Mouse (Mus musculus): ENCODE results near the gene Tmem33. TPM values are rescaled to one million over a fixed set of nuclear protein-coding genes. Genes with fewer than 3 reads are reported as not detected.

Tmem33 gene
- total RNA-seq, 1 experiment = 118 TPM

- H3K9ac ChIP-seq (ENCODE audit: insufficient read depth, low read depth, low read length, poor library complexity, severe bottlenecking) = no peak overlapping the region
- no peak overlapping the region for H3K4me3 ChIP-seq (ENCODE audit: insufficient read depth in 1 of 2, low read depth in 1 of 2, low read length in 2 of 2, poor library complexity in 1 of 2, severe bottlenecking in 1 of 2)
- TF ChIP-seq MAFK (IDR thresholded peaks at IDR 0.05; ENCODE audit: insufficient read depth, low read depth, low read length) = no peak
- no peak for TF ChIP-seq ZC3H11A (IDR thresholded peaks at IDR 0.05; ENCODE audit: borderline replicate concordance, low read depth, low read length)
- TF ChIP-seq HCFC1 (IDR thresholded peaks at IDR 0.05; ENCODE audit: borderline replicate concordance, insufficient read depth, low read length) = no peak
- no peak for TF ChIP-seq ZNF384 (IDR thresholded peaks at IDR 0.05; ENCODE audit: low read depth, low read length)
- TF ChIP-seq CHD2 (IDR thresholded peaks at IDR 0.05; ENCODE audit: low read depth, low read length) = no peak
- H3K4me1 ChIP-seq (ENCODE audit: control insufficient read depth in 2 of 2, insufficient read depth in 2 of 2, low read length in 2 of 2, poor library complexity in 1 of 2) = peaks cover 0 to 2% of the 10 kb centered on the region in 2 experiments; a peak in 1 of 4 replicates
- H3K9me3 ChIP-seq (ENCODE audit: control insufficient read depth, insufficient read depth, low read depth, low read length) = no peaks in the 10 kb centered on the region
- H3K27ac ChIP-seq (ENCODE audit: insufficient read depth, low read depth, low read length, poor library complexity, severe bottlenecking) = no peak overlapping the region
- no peak for DNase-seq (ENCODE audit: low read depth, low spot score)
- H3K36me3 ChIP-seq (ENCODE audit: control insufficient read depth, insufficient read depth, low read length, poor library complexity, severe bottlenecking) = peaks cover 3% of the 10 kb centered on the region; the same call in 1 of the 2 replicates
- in situ Hi-C loops (cut with MboI; ENCODE audit: low sequenced_read_pairs in 2 of 2, unreplicated experiment in 2 of 2) = no loop called here
These were observed 36.9 kb downstream of the Tmem33 start for GRCm38 (mm10) chr5:67297026-67297813.

GRCm38 (mm10) chr5:67299847-67300412 is 39.6 kb downstream of the Tmem33 start:
- H3K4me3 ChIP-seq (ENCODE audit: insufficient read depth in 1 of 2, low read depth in 1 of 2, low read length in 2 of 2, poor library complexity in 1 of 2, severe bottlenecking in 1 of 2) = no peak overlapping the region
- H3K27ac ChIP-seq (ENCODE audit: insufficient read depth, low read depth, low read length, poor library complexity, severe bottlenecking) = no peak overlapping the region
- no peak for TF ChIP-seq ZNF384 (IDR thresholded peaks at IDR 0.05; ENCODE audit: low read depth, low read length)
- TF ChIP-seq CHD2 (IDR thresholded peaks at IDR 0.05; ENCODE audit: low read depth, low read length) = no peak
- no peak for TF ChIP-seq HCFC1 (IDR thresholded peaks at IDR 0.05; ENCODE audit: borderline replicate concordance, insufficient read depth, low read length)
- no peak for TF ChIP-seq MAFK (IDR thresholded peaks at IDR 0.05; ENCODE audit: insufficient read depth, low read depth, low read length)
- no peak for TF ChIP-seq ZC3H11A (IDR thresholded peaks at IDR 0.05; ENCODE audit: borderline replicate concordance, low read depth, low read length)
- H3K4me1 ChIP-seq (ENCODE audit: control insufficient read depth in 2 of 2, insufficient read depth in 2 of 2, low read length in 2 of 2, poor library complexity in 1 of 2) = peaks cover 0 to 2% of the 10 kb centered on the region in 2 experiments; a peak in 1 of 4 replicates
- peaks cover 3% of the 10 kb centered on the region; the same call in 1 of the 2 replicates for H3K36me3 ChIP-seq (ENCODE audit: control insufficient read depth, insufficient read depth, low read length, poor library complexity, severe bottlenecking)
- DNase-seq (ENCODE audit: low read depth, low spot score) = no peak
- in situ Hi-C loops (cut with MboI; ENCODE audit: low sequenced_read_pairs in 2 of 2, unreplicated experiment in 2 of 2) = no loop called here
- no peak overlapping the region for H3K9ac ChIP-seq (ENCODE audit: insufficient read depth, low read depth, low read length, poor library complexity, severe bottlenecking)
- H3K9me3 ChIP-seq (ENCODE audit: control insufficient read depth, insufficient read depth, low read depth, low read length) = no peaks in the 10 kb centered on the region

GRCm38 (mm10) chr5:67300926-67301597 is 40.7 kb downstream of the Tmem33 start:
- H3K9ac ChIP-seq (ENCODE audit: insufficient read depth, low read depth, low read length, poor library complexity, severe bottlenecking) = no peak overlapping the region
- H3K36me3 ChIP-seq (ENCODE audit: control insufficient read depth, insufficient read depth, low read length, poor library complexity, severe bottlenecking) = peaks cover 3% of the 10 kb centered on the region; the same call in 1 of the 2 replicates
- no peaks in the 10 kb centered on the region for H3K9me3 ChIP-seq (ENCODE audit: control insufficient read depth, insufficient read depth, low read depth, low read length)
- in situ Hi-C loops (cut with MboI; ENCODE audit: low sequenced_read_pairs in 2 of 2, unreplicated experiment in 2 of 2) = no loop called here
- TF ChIP-seq ZC3H11A (IDR thresholded peaks at IDR 0.05; ENCODE audit: borderline replicate concordance, low read depth, low read length) (no peak), HCFC1 (IDR thresholded peaks at IDR 0.05; ENCODE audit: borderline replicate concordance, insufficient read depth, low read length) (no peak), ZNF384 (IDR thresholded peaks at IDR 0.05; ENCODE audit: low read depth, low read length) (no peak), MAFK (IDR thresholded peaks at IDR 0.05; ENCODE audit: insufficient read depth, low read depth, low read length) (no peak), CHD2 (IDR thresholded peaks at IDR 0.05; ENCODE audit: low read depth, low read length) (no peak)
- no peak for DNase-seq (ENCODE audit: low read depth, low spot score)
- peaks cover 0 to 2% of the 10 kb centered on the region in 2 experiments; a peak in 1 of 4 replicates for H3K4me1 ChIP-seq (ENCODE audit: control insufficient read depth in 2 of 2, insufficient read depth in 2 of 2, low read length in 2 of 2, poor library complexity in 1 of 2)
- no peak overlapping the region for H3K27ac ChIP-seq (ENCODE audit: insufficient read depth, low read depth, low read length, poor library complexity, severe bottlenecking)
- no peak overlapping the region for H3K4me3 ChIP-seq (ENCODE audit: insufficient read depth in 1 of 2, low read depth in 1 of 2, low read length in 2 of 2, poor library complexity in 1 of 2, severe bottlenecking in 1 of 2)

- H3K9me3 ChIP-seq (ENCODE audit: control insufficient read depth, insufficient read depth, low read depth, low read length) = no peaks in the 10 kb centered on the region
- H3K36me3 ChIP-seq (ENCODE audit: control insufficient read depth, insufficient read depth, low read length, poor library complexity, severe bottlenecking) = peaks cover 3% of the 10 kb centered on the region; the same call in 1 of the 2 replicates
- DNase-seq (ENCODE audit: low read depth, low spot score) = no peak
- in situ Hi-C loops (cut with MboI; ENCODE audit: low sequenced_read_pairs in 2 of 2, unreplicated experiment in 2 of 2) = no loop called here
- TF ChIP-seq ZNF384 (IDR thresholded peaks at IDR 0.05; ENCODE audit: low read depth, low read length) = peak; percentile 75; the same call in 1 of the 2 replicates
- no peak for TF ChIP-seq ZC3H11A (IDR thresholded peaks at IDR 0.05; ENCODE audit: borderline replicate concordance, low read depth, low read length)
- no peak overlapping the region for H3K9ac ChIP-seq (ENCODE audit: insufficient read depth, low read depth, low read length, poor library complexity, severe bottlenecking)
- H3K4me3 ChIP-seq (ENCODE audit: insufficient read depth in 1 of 2, low read depth in 1 of 2, low read length in 2 of 2, poor library complexity in 1 of 2, severe bottlenecking in 1 of 2) = no peak overlapping the region
- H3K27ac ChIP-seq (ENCODE audit: insufficient read depth, low read depth, low read length, poor library complexity, severe bottlenecking) = no peak overlapping the region
- peaks cover 0 to 2% of the 10 kb centered on the region in 2 experiments; a peak in 1 of 4 replicates for H3K4me1 ChIP-seq (ENCODE audit: control insufficient read depth in 2 of 2, insufficient read depth in 2 of 2, low read length in 2 of 2, poor library complexity in 1 of 2)
These were observed 41.5 kb downstream of the Tmem33 start for GRCm38 (mm10) chr5:67301722-67302331.
